Mouse (Mus musculus): ENCODE data around the gene 1700001J03Rik. TPM values are rescaled to one million over a fixed set of nuclear protein-coding genes. Genes with fewer than 3 reads are reported as not detected.
"Not testable (repeated sequence)": the region's sequence is repeated elsewhere in the genome, so short reads cannot be mapped to it uniquely, and the experiment has no call there.

Gene 1700001J03Rik
- total RNA-seq, 2 experiments from 2014 or later = not detected

GRCm38 (mm10) chr5:146190093-146190492, 5.0 kb upstream of the 1700001J03Rik start:
- ATAC-seq (replicated peaks; ENCODE audit: poor library complexity, severe bottlenecking) = no peak

- ATAC-seq (replicated peaks; ENCODE audit: poor library complexity, severe bottlenecking) = no peak
Measured at GRCm38 (mm10) chr5:146188712-146189111, 3.6 kb upstream of the 1700001J03Rik start.

GRCm38 (mm10) chr5:146188144-146188543, 3.0 kb upstream of the 1700001J03Rik start:
- ATAC-seq (replicated peaks; ENCODE audit: poor library complexity, severe bottlenecking) = peak; percentile 44

- ATAC-seq (replicated peaks; ENCODE audit: poor library complexity, severe bottlenecking) = peak; percentile 66
Measured at GRCm38 (mm10) chr5:146187441-146187840, 2.3 kb upstream of the 1700001J03Rik start.

- ATAC-seq (replicated peaks; ENCODE audit: poor library complexity, severe bottlenecking) = not testable (repeated sequence)
Measured at GRCm38 (mm10) chr5:146172744-146173143, 12.4 kb downstream of the 1700001J03Rik start.

GRCm38 (mm10) chr5:146170621-146171020, 14.5 kb downstream of the 1700001J03Rik start, which contains the start of gene Gm6309:
Gm6309 (minus strand) TSS chr5:146170721.
- not testable (repeated sequence) for ATAC-seq (replicated peaks; ENCODE audit: poor library complexity, severe bottlenecking)

- not testable (repeated sequence) for ATAC-seq (replicated peaks; ENCODE audit: poor library complexity, severe bottlenecking)
Measured at GRCm38 (mm10) chr5:146160439-146160838, 24.7 kb downstream of the 1700001J03Rik start, which contains the start of gene Gm5565. Gm5565 (minus strand) TSS chr5:146160539.

GRCm38 (mm10) chr5:146158326-146158725, 26.8 kb downstream of the 1700001J03Rik start:
- ATAC-seq (replicated peaks; ENCODE audit: poor library complexity, severe bottlenecking) = not testable (repeated sequence)

GRCm38 (mm10) chr5:146150454-146150853, 34.6 kb downstream of the 1700001J03Rik start:
- ATAC-seq (replicated peaks; ENCODE audit: poor library complexity, severe bottlenecking) = no peak

GRCm38 (mm10) chr5:146147903-146148302, 37.2 kb downstream of the 1700001J03Rik start:
- no peak for ATAC-seq (replicated peaks; ENCODE audit: poor library complexity, severe bottlenecking)

Other genes with a start within 250 kb of the 1700001J03Rik start
- gene Cyp3a25, start 175.7 kb downstream of the 1700001J03Rik start, total RNA-seq (2014; fragmentation: Nextera tagmentation) = not detected in 2 replicates
- not detected in 2 replicates for gene Cyp3a25, start 175.7 kb downstream of the 1700001J03Rik start, total RNA-seq (2017)
- not detected in 2 replicates for gene Cyp3a59, start 106.0 kb downstream of the 1700001J03Rik start, total RNA-seq (2014; fragmentation: Nextera tagmentation)
- gene Cyp3a59, start 106.0 kb downstream of the 1700001J03Rik start, total RNA-seq (2017) = not detected in 2 replicates
- gene Gm5565, start 24.8 kb downstream of the 1700001J03Rik start, total RNA-seq (2014; fragmentation: Nextera tagmentation) = not detected in 2 replicates
- gene Gm5565, start 24.8 kb downstream of the 1700001J03Rik start, total RNA-seq (2017) = not detected in 2 replicates
- gene Gm6309, start 14.6 kb downstream of the 1700001J03Rik start, total RNA-seq (2014; fragmentation: Nextera tagmentation) = not detected in 2 replicates
- not detected in 2 replicates for gene Gm6309, start 14.6 kb downstream of the 1700001J03Rik start, total RNA-seq (2017)
- gene Rnf6, start 36.3 kb upstream of the 1700001J03Rik start, total RNA-seq (2014; fragmentation: Nextera tagmentation) = 23.8 and 24.0 TPM in 2 replicates
- 34.7 and 38.5 TPM in 2 replicates for gene Rnf6, start 36.3 kb upstream of the 1700001J03Rik start, total RNA-seq (2017)
- gene Cdk8, start 45.9 kb upstream of the 1700001J03Rik start, total RNA-seq (2014; fragmentation: Nextera tagmentation) = 36.1 and 56.1 TPM in 2 replicates
- gene Cdk8, start 45.9 kb upstream of the 1700001J03Rik start, total RNA-seq (2017) = 43.8 and 49.3 TPM in 2 replicates
- gene Wasf3, start 199.7 kb upstream of the 1700001J03Rik start, total RNA-seq (2014; fragmentation: Nextera tagmentation) = not detected in 2 replicates
- gene Wasf3, start 199.7 kb upstream of the 1700001J03Rik start, total RNA-seq (2017) = not detected in 2 replicates

Measured in granulocyte monocyte progenitor cell, adult 5-6 weeks (primary cell).